Mouse (Mus musculus) lung, embryonic 14.5 days (tissue): ENCODE results near the gene Dph3. TPM values are rescaled to one million over a fixed set of nuclear protein-coding genes. Genes with fewer than 3 reads are reported as not detected.

ENCODE experiments used
- ATAC-seq: fragments of 200-750 bp; cut with Nextera tagmentation; 2 replicates; pipeline ENCODE4 v1.8.0; 2017; ENCODE audit warnings: mild to moderate bottlenecking, moderate TSS enrichment, moderate library complexity; ENCODE audit not compliant: insufficient read depth
- DNase-seq: peaks from one replicate; pipeline ENCODE4 v3.0.0-alpha.2; 2015
- H3K27ac ChIP-seq: fragments of 300-500 bp; sonication (generic); 2 replicates; pipeline ENCODE4 v1.5.1; 2014; ENCODE audit warnings: low read depth, mild to moderate bottlenecking, moderate library complexity
- H3K27me3 ChIP-seq: fragments of 300-500 bp; sonication (generic); 2 replicates; pipeline ENCODE4 v1.6.1; 2014; ENCODE audit warnings: low read length, control low read depth; ENCODE audit not compliant: insufficient read depth
- H3K36me3 ChIP-seq: fragments of 300-500 bp; sonication (generic); 2 replicates; pipeline ENCODE4 v1.6.1; 2014; ENCODE audit warnings: control low read depth; ENCODE audit not compliant: insufficient read depth
- H3K4me1 ChIP-seq: fragments of 300-500 bp; sonication (generic); 2 replicates; pipeline ENCODE4 v1.6.1; 2014; ENCODE audit warnings: antibody characterized with exemption, control low read depth; ENCODE audit not compliant: insufficient read depth
- H3K4me2 ChIP-seq: fragments of 300-500 bp; sonication (generic); 2 replicates; pipeline ENCODE4 v1.6.1; 2014; ENCODE audit warnings: mild to moderate bottlenecking
- H3K4me3 ChIP-seq: fragments of 300-500 bp; sonication (generic); 2 replicates; pipeline ENCODE4 v1.5.1; 2014; ENCODE audit warnings: low read depth, low read length
- H3K9ac ChIP-seq: fragments of 300-500 bp; sonication (generic); 2 replicates; pipeline ENCODE4 v1.6.1; 2014
- H3K9me3 ChIP-seq: fragments of 300-500 bp; sonication (generic); 2 replicates; pipeline ENCODE4 v1.6.1; 2016; ENCODE audit warnings: low read depth, low read length, control low read depth
- CTCF ChIP-seq: IDR thresholded peaks from 2 replicates; pipeline ENCODE4 v1.5.1; 2016; ENCODE audit warnings: antibody characterized with exemption, low read depth
- WGBS: fragments of 180-500 bp; shearing (Covaris S2); extraction: QIAGEN DNeasy Blood & Tissue Kit; methylation state at CpG from one replicate; pipeline ENCODE4 v1.1.7; 2014; 5-methylcytosine and 5-hydroxymethylcytosine counted together
- polyA plus RNA-seq: library from polyadenylated mRNA; unstranded; fragments of >200 nt; fragmentation: Nextera tagmentation; extraction: Ambion mirVana; gene quantifications from 2 replicates; pipeline ENCODE4 v1.2.1, GENCODE M21; 2014

The Dph3 gene
- polyA plus RNA-seq, 1 experiment from 2014 or later = 89.8 TPM

- no peak overlapping the region for H3K4me2 ChIP-seq
- ATAC-seq (no peak; the same call in 1 of the 2 replicates), DNase-seq (peak; percentile 24)
- 44% methylated on average over 8 of the region's 8 CpGs for WGBS
- no peak overlapping the region for H3K4me3 ChIP-seq
- no peak overlapping the region for H3K27ac ChIP-seq
- no peak overlapping the region for H3K9ac ChIP-seq
- no peaks in the 10 kb centered on the region for H3K36me3 ChIP-seq
- no peak for TF ChIP-seq CTCF
- no peaks in the 10 kb centered on the region for H3K4me1 ChIP-seq
- no peaks in the 10 kb centered on the region for H3K9me3 ChIP-seq
- no peaks in the 10 kb centered on the region for H3K27me3 ChIP-seq
Observed at GRCm38 (mm10) chr14:32073211-32073685, 12.3 kb downstream of the Dph3 start.

- no peak for ATAC-seq
- TF ChIP-seq CTCF = no peak
- Histone ChIP-seq H3K27me3 (no peaks in the 10 kb centered on the region), H3K9me3 (no peaks in the 10 kb centered on the region), H3K4me1 (no peaks in the 10 kb centered on the region), H3K27ac (no peak overlapping the region), H3K9ac (no peak overlapping the region), H3K4me2 (no peak overlapping the region), H3K36me3 (no peaks in the 10 kb centered on the region), H3K4me3 (no peak overlapping the region)
- no peak for DNase-seq
Observed at GRCm38 (mm10) chr14:32072807-32073206, 12.7 kb downstream of the Dph3 start.

GRCm38 (mm10) chr14:32061398-32061797, 24.1 kb downstream of the Dph3 start:
- Histone ChIP-seq H3K9me3 (peaks cover 6% of the 10 kb centered on the region; the same call in 1 of the 2 replicates), H3K4me1 (no peaks in the 10 kb centered on the region), H3K36me3 (no peaks in the 10 kb centered on the region), H3K27ac (no peak overlapping the region), H3K27me3 (no peaks in the 10 kb centered on the region), H3K9ac (no peak overlapping the region), H3K4me2 (no peak overlapping the region), H3K4me3 (no peak overlapping the region)
- DNase-seq (no peak), ATAC-seq (no peak)
- 86% methylated on average over 4 of the region's 4 CpGs for WGBS
- no peak for TF ChIP-seq CTCF

GRCm38 (mm10) chr14:32057664-32058063, 27.9 kb downstream of the Dph3 start:
- 0 out of 2 replicates have a peak, but pooled peaks cover 2% of the 10 kb centered on the region for H3K4me1 ChIP-seq
- H3K4me3 ChIP-seq = no peak overlapping the region
- no peaks in the 10 kb centered on the region for H3K9me3 ChIP-seq
- 74% methylated on average over 4 of the region's 4 CpGs for WGBS
- no peak overlapping the region for H3K27ac ChIP-seq
- ATAC-seq (no peak), DNase-seq (no peak)
- TF ChIP-seq CTCF = no peak
- H3K4me2 ChIP-seq = no peak overlapping the region
- H3K36me3 ChIP-seq = no peaks in the 10 kb centered on the region
- H3K9ac ChIP-seq = no peak overlapping the region
- H3K27me3 ChIP-seq = no peaks in the 10 kb centered on the region

- Histone ChIP-seq H3K27ac (no peak overlapping the region), H3K9me3 (no peaks in the 10 kb centered on the region), H3K4me3 (no peak overlapping the region), H3K9ac (no peak overlapping the region), H3K4me2 (no peak overlapping the region), H3K4me1 (0 out of 2 replicates have a peak, but pooled peaks cover 2% of the 10 kb centered on the region), H3K36me3 (no peaks in the 10 kb centered on the region), H3K27me3 (no peaks in the 10 kb centered on the region)
- 97% methylated on average over 2 of the region's 2 CpGs for WGBS
- peak; percentile 51 for TF ChIP-seq CTCF
- no peak for ATAC-seq
- DNase-seq = peak; percentile 39
Observed at GRCm38 (mm10) chr14:32056675-32057074, 28.9 kb downstream of the Dph3 start.

- Histone ChIP-seq H3K4me3 (no peak overlapping the region), H3K9me3 (no peaks in the 10 kb centered on the region), H3K9ac (no peak overlapping the region), H3K4me1 (0 out of 2 replicates have a peak, but pooled peaks cover 2% of the 10 kb centered on the region), H3K27me3 (no peaks in the 10 kb centered on the region), H3K4me2 (no peak overlapping the region), H3K27ac (no peak overlapping the region), H3K36me3 (no peaks in the 10 kb centered on the region)
- TF ChIP-seq CTCF = no peak
- DNase-seq (no peak), ATAC-seq (no peak)
- 45% methylated on average over 8 of the region's 8 CpGs for WGBS
Observed at GRCm38 (mm10) chr14:32055781-32056180, 29.7 kb downstream of the Dph3 start.

- Histone ChIP-seq H3K4me1 (0 out of 2 replicates have a peak, but pooled peaks cover 2% of the 10 kb centered on the region), H3K9me3 (no peaks in the 10 kb centered on the region), H3K4me2 (no peak overlapping the region), H3K27ac (no peak overlapping the region), H3K4me3 (no peak overlapping the region), H3K36me3 (no peaks in the 10 kb centered on the region), H3K27me3 (no peaks in the 10 kb centered on the region), H3K9ac (no peak overlapping the region)
- no peak for TF ChIP-seq CTCF
- 32% methylated on average over 10 of the region's 10 CpGs for WGBS
- ATAC-seq = no peak
- DNase-seq = no peak
Observed at GRCm38 (mm10) chr14:32054788-32055187, 30.7 kb downstream of the Dph3 start.
